Mouse (Mus musculus) heart, adult 2 months (tissue): Measurements from ENCODE around the gene Pdss2. TPM values are rescaled to one million over a fixed set of nuclear protein-coding genes. Genes with fewer than 3 reads are reported as not detected.

Source experiments
- DNase-seq, 2 experiments: peaks; one replicate each; pipeline ENCODE4 v3.0.0; 2021
- H3K27ac ChIP-seq: fragments of 200-600 bp; 2 replicates; pipeline ENCODE4 v1.8.1; 2022
- H3K27me3 ChIP-seq: fragments of 200-500 bp; 2 replicates; pipeline ENCODE4 v1.6.1; 2012; ENCODE audit warnings: mild to moderate bottlenecking, low read length, inconsistent platforms, mixed read lengths; ENCODE audit not compliant: control insufficient read depth, insufficient read depth
- H3K36me3 ChIP-seq: fragments of 200-500 bp; 2 replicates; pipeline ENCODE4 v1.6.1; 2012; ENCODE audit warnings: low read length, inconsistent platforms; ENCODE audit not compliant: control insufficient read depth, insufficient read depth
- H3K4me1 ChIP-seq: fragments of 200-500 bp; 2 replicates; pipeline ENCODE4 v1.6.1; 2011; ENCODE audit warnings: low read length; ENCODE audit not compliant: control insufficient read depth, insufficient read depth
- H3K4me3 ChIP-seq: fragments of 200-600 bp; 2 replicates; pipeline ENCODE4 v1.8.1; 2022
- H3K79me2 ChIP-seq: fragments of 200-500 bp; replicated peaks from 2 replicates; pipeline ENCODE4 v1.6.1; 2012; ENCODE audit warnings: mild to moderate bottlenecking, inconsistent platforms, low read length, moderate library complexity, mixed read lengths; ENCODE audit not compliant: control insufficient read depth, insufficient read depth
- H3K9ac ChIP-seq: fragments of 200-500 bp; 2 replicates; pipeline ENCODE4 v1.6.1; 2012; ENCODE audit warnings: low read depth, mild to moderate bottlenecking, control low read depth, inconsistent platforms, low read length, mixed read lengths
- CTCF ChIP-seq: fragments of 200-600 bp; IDR thresholded peaks from 2 replicates; pipeline ENCODE4 v1.8.1; 2022; ENCODE audit warnings: antibody characterized with exemption, mild to moderate bottlenecking, moderate library complexity
- EP300 ChIP-seq: fragments of 200-500 bp; IDR thresholded peaks from 2 replicates; pipeline ENCODE4 v1.6.1; 2011; ENCODE audit warnings: low read depth, low read length, control low read depth; ENCODE audit not compliant: insufficient read depth
- POLR2A ChIP-seq: fragments of 200-500 bp; IDR thresholded peaks from 2 replicates; pipeline ENCODE4 v1.6.1; 2011; ENCODE audit warnings: mild to moderate bottlenecking, low read depth, low read length, control low read depth; ENCODE audit not compliant: insufficient read depth
- WGBS: fragments of 180-500 bp; shearing (Covaris S2); methylation state at CpG from one replicate; pipeline ENCODE4 v1.1.7; 2018; 5-methylcytosine and 5-hydroxymethylcytosine counted together
- intact Hi-C: fragments of 180-260 bp; cut with DNase I; formaldehyde crosslinking; loops from one replicate; pipeline ENCODE4 v1.15.1; 2025
- polyA plus RNA-seq: library from polyadenylated mRNA; depleted of rRNA; stranded (reverse); fragments of >200 nt; gene quantifications from 2 replicates; pipeline ENCODE4 v1.2.3, GENCODE M21; 2012
- total RNA-seq, 2 experiments: library from RNA; stranded (reverse); gene quantifications; 2 replicates each; pipeline ENCODE4 v1.2.3; 2021

The Pdss2 gene
- total and polyA plus RNA-seq, 3 experiments = 16.6 to 33.7 (median 31.1) TPM

DNA sequence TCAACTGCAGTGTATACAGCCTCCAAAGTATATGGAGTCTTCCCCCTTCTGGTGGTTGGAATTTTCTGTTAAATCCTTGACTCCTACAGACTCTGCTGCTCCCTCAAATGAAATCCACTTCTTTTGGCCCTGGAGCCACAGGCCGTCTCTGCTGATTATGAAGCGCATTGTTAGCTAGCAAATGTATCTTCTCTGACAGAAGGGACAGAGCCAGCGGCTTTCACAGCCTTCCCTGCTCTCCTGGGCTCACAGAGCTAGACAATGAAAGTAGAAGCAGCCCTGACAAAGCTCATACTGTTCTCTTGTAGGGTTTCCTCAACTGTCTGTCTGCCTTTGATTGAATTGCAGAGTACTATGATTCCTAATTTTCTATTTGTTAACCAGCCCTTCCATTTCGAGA lies 51.1 kb downstream of the Pdss2 start:
- no peaks in the 10 kb centered on the region; the same call in 1 of the 2 replicates for H3K79me2 ChIP-seq
- no peak overlapping the region for H3K27ac ChIP-seq
- H3K9ac ChIP-seq = no peak overlapping the region
- TF ChIP-seq EP300 (no peak), POLR2A (no peak)
- no peaks in the 10 kb centered on the region for H3K36me3 ChIP-seq
- intact Hi-C loops = no loop called here
- no peak for DNase-seq
- H3K4me1 ChIP-seq = no peaks in the 10 kb centered on the region
- H3K4me3 ChIP-seq = no peak overlapping the region
- 85% methylated on average over 4 of the region's 4 CpGs for WGBS
- H3K27me3 ChIP-seq = no peaks in the 10 kb centered on the region

DNA sequence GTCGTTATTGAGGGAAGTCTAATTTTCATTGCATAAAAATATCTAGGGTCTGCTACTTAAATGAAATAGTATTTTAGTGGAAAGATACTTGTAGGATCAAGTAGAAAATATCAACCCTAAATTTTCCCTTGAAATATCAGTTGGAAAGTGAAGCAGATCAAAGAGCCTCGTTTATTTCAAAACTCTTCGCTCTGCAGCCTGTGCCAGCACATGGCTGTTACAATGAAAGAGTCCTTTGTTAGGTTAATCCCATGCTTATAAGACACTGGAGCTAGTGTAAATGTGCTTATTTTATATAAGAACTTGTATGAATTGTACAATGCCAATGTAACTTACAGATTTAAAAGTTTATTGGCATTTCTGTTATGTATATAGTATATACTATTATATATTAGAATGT lies 51.8 kb downstream of the Pdss2 start:
- 78% methylated on average over 3 of the region's 3 CpGs for WGBS
- TF ChIP-seq POLR2A (no peak), EP300 (no peak), CTCF (no peak)

DNA sequence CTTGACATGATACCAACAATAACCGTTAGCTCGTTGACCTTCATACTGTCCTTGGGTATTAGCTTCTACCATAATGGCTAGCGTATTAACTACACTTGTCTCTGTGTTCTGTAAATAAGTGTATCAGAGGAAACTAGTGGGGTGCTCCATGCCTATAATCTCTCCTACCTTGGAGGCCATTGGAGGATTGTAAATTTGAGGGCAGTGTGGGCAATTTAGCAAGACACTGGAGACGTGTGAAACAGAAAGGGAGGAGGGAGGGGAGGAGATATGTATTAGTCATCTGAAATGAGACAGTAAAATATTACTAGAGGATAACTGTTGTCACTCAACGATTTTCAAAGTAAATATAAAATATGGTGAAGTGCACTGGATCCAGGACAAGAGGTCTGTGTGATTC lies 54.2 kb downstream of the Pdss2 start:
- no peak for DNase-seq
- Histone ChIP-seq H3K9ac (no peak overlapping the region), H3K36me3 (no peaks in the 10 kb centered on the region), H3K27me3 (no peaks in the 10 kb centered on the region), H3K4me1 (no peaks in the 10 kb centered on the region), H3K79me2 (no peaks in the 10 kb centered on the region; the same call in none of the 2 replicates), H3K27ac (no peak overlapping the region), H3K4me3 (no peak overlapping the region)
- intact Hi-C loops = no loop called here
- TF ChIP-seq EP300 = no peak
- no peak for TF ChIP-seq CTCF
- TF ChIP-seq POLR2A = no peak
- 79% methylated on average over 5 of the region's 5 CpGs for WGBS

More for the DNA sequence above, 51.8 kb downstream of the Pdss2 start:
- Histone ChIP-seq H3K9ac (no peak overlapping the region), H3K79me2 (no peaks in the 10 kb centered on the region; the same call in 1 of the 2 replicates), H3K36me3 (no peaks in the 10 kb centered on the region), H3K27me3 (no peaks in the 10 kb centered on the region), H3K4me1 (no peaks in the 10 kb centered on the region), H3K27ac (no peak overlapping the region), H3K4me3 (no peak overlapping the region)
- DNase-seq = no peak
- intact Hi-C loops = no loop called here

DNA sequence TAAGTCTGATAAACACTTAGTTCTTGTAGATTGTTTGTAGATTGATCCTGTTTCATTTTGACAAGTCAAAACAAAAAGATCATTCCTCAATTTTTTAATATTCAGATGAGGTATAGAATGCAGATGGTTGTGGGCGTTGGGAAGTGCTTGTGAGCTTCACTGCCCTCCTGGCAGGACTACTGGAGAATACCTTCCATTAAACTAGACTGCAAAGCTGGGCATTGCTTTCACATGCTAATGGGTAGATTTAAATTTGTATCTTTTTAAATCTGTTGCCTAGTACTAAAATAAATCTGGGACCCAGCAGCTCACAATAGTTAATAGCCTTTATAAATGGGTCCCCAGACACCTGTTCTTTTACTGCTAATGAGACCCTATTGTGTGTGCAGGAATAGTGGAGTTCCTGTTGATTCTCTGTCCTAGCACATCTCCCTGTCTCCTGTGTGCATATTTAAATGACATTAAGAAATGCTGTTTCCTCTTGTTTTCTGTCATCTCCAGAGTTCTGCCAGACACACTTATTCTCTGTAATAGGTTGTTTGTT lies 54.9 kb downstream of the Pdss2 start:
- no peak for DNase-seq
- H3K27me3 ChIP-seq = no peaks in the 10 kb centered on the region
- H3K27ac ChIP-seq = no peak overlapping the region
- WGBS = 78% methylated on average over 1 of the region's 1 CpGs
- no peaks in the 10 kb centered on the region; the same call in none of the 2 replicates for H3K79me2 ChIP-seq
- no peaks in the 10 kb centered on the region for H3K36me3 ChIP-seq
- intact Hi-C loops = no loop called here
- H3K9ac ChIP-seq = no peak overlapping the region
- no peaks in the 10 kb centered on the region for H3K4me1 ChIP-seq
- no peak overlapping the region for H3K4me3 ChIP-seq
- TF ChIP-seq CTCF (no peak), POLR2A (no peak), EP300 (no peak)

DNA sequence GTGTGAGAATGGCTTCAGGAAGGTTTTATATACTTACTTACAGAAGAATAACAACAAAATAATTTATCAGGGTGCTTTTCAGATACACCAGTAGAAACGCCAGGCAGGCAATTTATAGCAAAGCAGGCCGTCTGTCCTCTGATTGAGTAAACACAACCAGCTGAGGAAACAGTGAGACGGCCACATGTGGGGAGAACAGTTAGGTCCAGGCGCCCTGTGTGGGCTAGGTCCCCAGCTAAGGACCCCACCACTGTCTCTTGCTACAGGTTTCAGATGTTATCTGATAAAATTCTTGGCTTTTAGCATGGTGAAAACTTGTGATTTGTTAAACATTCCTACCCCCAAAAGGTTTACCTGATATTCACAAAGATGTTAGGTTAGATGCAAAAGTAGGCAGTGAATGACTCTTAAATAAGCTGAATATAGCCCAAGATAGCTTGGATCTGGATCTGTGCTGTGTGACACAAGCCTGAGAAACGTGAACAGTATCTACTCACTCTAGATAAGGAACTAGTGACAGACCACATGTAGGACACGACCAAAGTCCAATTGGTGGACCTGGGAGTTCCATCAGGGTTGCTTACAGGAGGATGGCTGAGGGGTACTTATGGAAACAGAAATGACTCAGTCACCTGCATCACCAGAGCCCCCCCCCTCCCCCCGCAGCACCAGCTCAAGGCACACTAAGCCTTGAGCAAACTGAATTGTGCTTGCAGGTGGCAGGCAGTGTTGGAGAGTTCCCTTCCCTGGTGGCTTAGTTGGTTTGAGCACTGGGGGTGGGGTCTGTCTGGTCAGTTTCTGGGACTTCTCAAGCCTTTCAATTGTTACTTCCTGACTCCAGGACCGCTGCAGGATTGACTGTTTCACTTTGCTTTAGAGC lies 56.2 kb downstream of the Pdss2 start:
- intact Hi-C loops = no loop called here
- Histone ChIP-seq H3K27me3 (no peaks in the 10 kb centered on the region), H3K36me3 (no peaks in the 10 kb centered on the region), H3K27ac (no peak overlapping the region), H3K4me3 (no peak overlapping the region), H3K79me2 (no peaks in the 10 kb centered on the region; the same call in none of the 2 replicates), H3K9ac (no peak overlapping the region), H3K4me1 (no peaks in the 10 kb centered on the region)
- no peak for DNase-seq
- TF ChIP-seq POLR2A (no peak), EP300 (no peak), CTCF (no peak)
- WGBS = 67% methylated on average over 8 of the region's 8 CpGs
